Mouse (Mus musculus) limb, embryonic 10.5 days (tissue): ENCODE data around the gene Cd40lg. TPM values are rescaled to one million over a fixed set of nuclear protein-coding genes. Genes with fewer than 3 reads are reported as not detected.

Experiments
- DNase-seq: peaks from one replicate; pipeline ENCODE4 v3.0.0-alpha.2; 2017; ENCODE audit warnings: low spot score
- H3K27ac ChIP-seq: fragments of 300-500 bp; sonication (generic); 2 replicates; pipeline ENCODE4 v1.5.1; 2016; ENCODE audit warnings: mild to moderate bottlenecking
- H3K27me3 ChIP-seq: fragments of 300-500 bp; sonication (generic); 2 replicates; pipeline ENCODE4 v1.6.1; 2016; ENCODE audit warnings: low read depth, mild to moderate bottlenecking; ENCODE audit not compliant: poor library complexity, severe bottlenecking
- H3K36me3 ChIP-seq: fragments of 300-500 bp; sonication (generic); 2 replicates; pipeline ENCODE4 v1.6.1; 2016; ENCODE audit warnings: mild to moderate bottlenecking, moderate library complexity
- H3K4me1 ChIP-seq: fragments of 300-500 bp; sonication (generic); 2 replicates; pipeline ENCODE4 v1.6.1; 2016
- H3K4me3 ChIP-seq: fragments of 300-500 bp; sonication (generic); 2 replicates; pipeline ENCODE4 v1.5.1; 2016; ENCODE audit warnings: mild to moderate bottlenecking, moderate library complexity
- H3K9me3 ChIP-seq: fragments of 300-500 bp; sonication (generic); replicated peaks from 2 replicates; pipeline ENCODE4 v1.6.1; 2016; ENCODE audit warnings: mild to moderate bottlenecking
- WGBS: fragments of 180-500 bp; shearing (Covaris S2); methylation state at CpG from one replicate; pipeline ENCODE4 v1.1.7; 2016; 5-methylcytosine and 5-hydroxymethylcytosine counted together
- polyA plus RNA-seq: library from polyadenylated mRNA; unstranded; fragments of >200 nt; fragmentation: Nextera tagmentation; extraction: Ambion mirVana; gene quantifications from 2 replicates; pipeline ENCODE4 v1.2.1, GENCODE M21; 2016

The Cd40lg gene
- not detected in 2 replicates for polyA plus RNA-seq

DNA sequence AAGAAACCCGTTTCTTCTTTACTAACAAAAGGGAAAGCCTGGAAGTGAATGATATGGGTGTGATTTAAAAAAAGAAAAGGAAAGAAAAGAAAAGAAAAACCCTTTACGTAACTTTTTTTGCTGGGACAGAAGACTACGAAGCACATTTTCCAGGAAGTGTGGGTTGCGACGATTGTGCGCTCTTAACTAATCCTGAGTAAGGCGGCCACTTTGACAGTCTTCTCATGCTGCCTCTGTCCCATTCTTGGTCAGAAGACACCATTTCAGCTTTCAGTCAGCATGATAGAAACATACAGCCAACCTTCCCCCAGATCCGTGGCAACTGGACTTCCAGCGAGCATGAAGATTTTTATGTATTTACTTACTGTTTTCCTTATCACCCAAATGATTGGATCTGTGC is at the start of gene Cd40lg:
Gene Cd40lg, plus strand, starts transcription at position 268 of the 400 bp plus-strand sequence.
- DNase-seq = no peak
- Histone ChIP-seq H3K4me1 (no peaks in the 10 kb centered on the region), H3K27me3 (no peaks in the 10 kb centered on the region), H3K4me3 (no peak within 1 kb of the TSS), H3K9me3 (no peaks in the 10 kb centered on the region), H3K27ac (no peak within 1 kb of the TSS), H3K36me3 (no peaks in the 10 kb centered on the region)
- 92% methylated on average over 9 of the region's 9 CpGs for WGBS

DNA sequence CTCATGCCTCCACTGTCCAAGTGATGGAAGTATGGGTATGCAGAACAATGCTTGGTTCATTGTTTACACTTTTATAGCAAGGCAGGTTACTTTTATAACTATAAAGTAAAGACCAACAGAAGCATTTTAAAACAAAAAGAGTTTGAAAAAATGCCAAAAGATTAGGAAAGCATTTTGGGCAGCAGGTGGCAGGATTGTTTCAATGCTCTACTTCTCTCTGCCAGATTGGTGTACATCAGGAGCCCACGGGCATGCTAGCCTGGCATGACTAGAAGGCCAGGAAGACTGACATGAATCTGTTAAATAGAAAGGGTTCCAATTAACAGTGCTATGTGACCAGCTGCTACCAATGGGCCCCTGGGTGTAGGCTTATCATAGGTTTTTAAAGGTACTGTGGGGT is 45.4 kb upstream of the Cd40lg start:
- no peaks in the 10 kb centered on the region for H3K9me3 ChIP-seq
- H3K36me3 ChIP-seq = no peaks in the 10 kb centered on the region
- no peak for DNase-seq
- H3K4me1 ChIP-seq = no peaks in the 10 kb centered on the region
- H3K4me3 ChIP-seq = no peak overlapping the region
- H3K27me3 ChIP-seq = no peaks in the 10 kb centered on the region
- WGBS = 70% methylated on average over 1 of the region's 1 CpGs
- H3K27ac ChIP-seq = no peak overlapping the region

DNA sequence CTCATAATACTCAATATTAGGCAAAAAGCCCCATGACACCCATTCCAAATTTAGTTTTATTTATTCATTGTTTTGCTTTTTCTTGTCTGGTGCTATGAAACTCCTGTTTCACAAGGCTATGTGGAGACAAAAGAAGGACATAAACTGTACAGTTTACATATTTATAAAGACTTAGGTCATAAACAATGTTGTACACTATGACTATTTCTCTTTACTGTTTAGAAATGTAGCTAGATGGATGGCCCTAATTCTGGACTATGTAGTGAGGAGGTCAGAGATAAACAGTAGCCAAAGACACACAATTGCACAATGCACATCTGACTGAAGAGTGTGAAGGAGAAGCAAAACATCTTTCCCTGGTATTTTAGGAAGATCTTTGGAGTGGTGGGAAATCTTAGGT is 40.7 kb upstream of the Cd40lg start:
- no peaks in the 10 kb centered on the region for H3K36me3 ChIP-seq
- H3K4me3 ChIP-seq = no peak overlapping the region
- H3K4me1 ChIP-seq = no peaks in the 10 kb centered on the region
- DNase-seq = no peak
- H3K27ac ChIP-seq = no peak overlapping the region
- H3K9me3 ChIP-seq = no peaks in the 10 kb centered on the region
- H3K27me3 ChIP-seq = no peaks in the 10 kb centered on the region

DNA sequence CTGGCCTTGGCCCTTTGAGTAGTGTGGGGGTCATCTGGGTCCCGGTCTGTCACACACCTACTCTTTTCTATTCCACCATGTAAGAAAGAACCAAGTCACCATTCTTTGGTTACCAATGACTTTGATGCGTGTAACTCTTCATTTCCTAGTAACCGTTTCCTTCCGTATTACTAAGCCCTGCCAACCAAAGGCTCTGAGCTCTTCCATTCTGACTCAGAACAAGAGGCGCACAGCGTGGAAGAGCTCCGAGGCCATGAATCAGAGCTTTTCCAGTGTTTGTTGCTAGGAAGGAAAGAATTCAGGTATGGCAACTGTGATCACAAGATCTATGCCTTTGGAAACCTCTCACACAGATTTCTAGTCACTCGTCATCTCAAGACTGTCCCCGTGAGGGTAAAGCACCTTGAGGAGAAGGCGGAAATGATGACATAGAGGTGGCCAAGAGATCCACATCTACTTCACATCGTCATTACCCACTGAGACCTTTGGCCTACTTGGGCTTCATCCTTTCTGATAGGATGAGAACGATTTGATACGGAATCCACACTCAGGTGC is 34.6 kb upstream of the Cd40lg start:
- Histone ChIP-seq H3K36me3 (no peaks in the 10 kb centered on the region), H3K4me3 (no peak overlapping the region), H3K27ac (no peak overlapping the region), H3K9me3 (no peaks in the 10 kb centered on the region), H3K27me3 (no peaks in the 10 kb centered on the region), H3K4me1 (no peaks in the 10 kb centered on the region)
- 95% methylated on average over 13 of the region's 13 CpGs for WGBS
- no peak for DNase-seq

DNA sequence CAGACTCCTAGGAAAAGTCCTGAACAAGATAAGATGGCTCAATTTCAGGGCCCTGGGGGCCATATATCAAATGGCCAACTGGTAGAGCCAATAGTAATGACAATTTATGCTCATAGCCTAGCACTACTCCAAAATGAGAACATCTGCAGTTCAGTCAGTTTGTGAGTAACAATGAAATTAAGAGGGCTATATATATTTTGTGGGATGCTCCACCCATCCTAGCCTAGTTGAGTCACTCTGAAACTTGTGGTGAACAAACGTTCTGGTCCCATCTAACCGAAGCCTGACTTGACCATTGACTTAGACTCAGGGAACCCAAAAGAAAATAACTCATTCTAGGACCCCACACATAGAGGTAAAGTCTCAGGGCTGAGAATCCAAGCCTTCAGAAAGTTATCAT is 29.5 kb upstream of the Cd40lg start:
- Histone ChIP-seq H3K9me3 (no peaks in the 10 kb centered on the region), H3K4me1 (no peaks in the 10 kb centered on the region), H3K4me3 (no peak overlapping the region), H3K36me3 (no peaks in the 10 kb centered on the region), H3K27ac (no peak overlapping the region), H3K27me3 (no peaks in the 10 kb centered on the region)
- 81% methylated on average over 2 of the region's 2 CpGs for WGBS
- no peak for DNase-seq

DNA sequence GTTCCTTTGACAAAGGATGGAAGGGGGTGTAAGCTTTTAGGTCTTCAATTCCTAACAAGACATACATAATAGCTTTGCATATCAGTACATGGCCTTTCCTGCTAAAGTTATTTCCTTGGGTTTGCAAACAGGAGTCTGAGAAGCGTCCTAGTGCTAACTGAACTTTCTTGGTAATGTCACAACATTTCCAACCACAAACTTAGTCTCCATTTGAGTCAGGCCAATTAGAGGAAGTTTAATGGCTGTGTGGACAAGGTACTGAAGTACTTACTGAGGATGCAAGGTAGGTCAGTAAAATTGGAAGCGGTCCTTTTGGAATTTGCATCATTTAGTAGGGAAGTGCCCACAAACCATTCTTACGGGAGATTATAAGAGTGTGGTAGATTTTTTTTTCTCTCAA is 28.6 kb upstream of the Cd40lg start:
- H3K27ac ChIP-seq = no peak overlapping the region
- H3K9me3 ChIP-seq = no peaks in the 10 kb centered on the region
- no peaks in the 10 kb centered on the region for H3K36me3 ChIP-seq
- 90% methylated on average over 3 of the region's 3 CpGs for WGBS
- no peak overlapping the region for H3K4me3 ChIP-seq
- H3K27me3 ChIP-seq = no peaks in the 10 kb centered on the region
- DNase-seq = no peak
- no peaks in the 10 kb centered on the region for H3K4me1 ChIP-seq

DNA sequence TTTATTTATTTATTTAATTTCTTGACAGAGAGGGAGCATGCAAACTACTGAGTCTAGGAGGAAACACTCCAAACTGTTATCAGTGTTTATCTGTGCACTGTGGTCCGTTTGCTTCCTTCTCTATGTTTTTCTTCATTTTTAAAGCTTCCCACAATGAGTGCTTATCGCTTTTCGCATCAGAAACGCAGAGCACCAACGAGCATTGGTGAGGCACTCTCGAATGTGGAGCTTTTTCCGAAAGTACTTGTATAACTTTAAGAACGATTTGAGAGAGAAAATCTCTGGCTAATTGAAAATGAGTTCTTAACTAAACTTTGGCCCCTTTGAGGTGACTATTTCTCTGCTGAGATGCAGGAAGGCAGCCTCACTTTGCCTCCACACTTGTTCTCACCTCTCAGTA is 24.6 kb upstream of the Cd40lg start:
- H3K36me3 ChIP-seq = no peaks in the 10 kb centered on the region
- no peak overlapping the region for H3K27ac ChIP-seq
- no peak for DNase-seq
- H3K4me1 ChIP-seq = no peaks in the 10 kb centered on the region
- 85% methylated on average over 8 of the region's 8 CpGs for WGBS
- no peaks in the 10 kb centered on the region for H3K9me3 ChIP-seq
- H3K27me3 ChIP-seq = no peaks in the 10 kb centered on the region
- H3K4me3 ChIP-seq = no peak overlapping the region

DNA sequence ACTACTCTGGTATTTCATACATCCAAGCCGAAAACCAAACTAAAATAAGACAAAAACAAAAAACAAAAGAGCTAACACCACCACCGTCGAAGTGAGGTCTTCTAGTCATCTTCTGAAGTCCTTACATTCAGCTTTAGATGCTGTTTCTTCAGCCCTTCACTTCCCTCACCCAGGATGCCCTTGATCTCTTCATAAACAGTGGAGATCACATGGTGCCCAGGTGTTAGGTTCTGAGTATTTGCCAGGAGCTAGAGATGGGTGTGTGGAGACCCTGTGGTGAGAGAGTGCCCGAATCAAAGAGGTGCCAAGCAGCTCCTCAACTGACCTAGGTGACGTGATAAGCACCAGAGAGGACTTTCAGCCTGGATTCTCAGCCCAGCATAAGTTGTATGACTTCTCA is 22.6 kb upstream of the Cd40lg start:
- Histone ChIP-seq H3K4me1 (no peaks in the 10 kb centered on the region), H3K36me3 (no peaks in the 10 kb centered on the region), H3K27ac (no peak overlapping the region), H3K4me3 (no peak overlapping the region), H3K27me3 (no peaks in the 10 kb centered on the region), H3K9me3 (no peaks in the 10 kb centered on the region)
- no peak for DNase-seq
- WGBS = 82% methylated on average over 5 of the region's 5 CpGs

DNA sequence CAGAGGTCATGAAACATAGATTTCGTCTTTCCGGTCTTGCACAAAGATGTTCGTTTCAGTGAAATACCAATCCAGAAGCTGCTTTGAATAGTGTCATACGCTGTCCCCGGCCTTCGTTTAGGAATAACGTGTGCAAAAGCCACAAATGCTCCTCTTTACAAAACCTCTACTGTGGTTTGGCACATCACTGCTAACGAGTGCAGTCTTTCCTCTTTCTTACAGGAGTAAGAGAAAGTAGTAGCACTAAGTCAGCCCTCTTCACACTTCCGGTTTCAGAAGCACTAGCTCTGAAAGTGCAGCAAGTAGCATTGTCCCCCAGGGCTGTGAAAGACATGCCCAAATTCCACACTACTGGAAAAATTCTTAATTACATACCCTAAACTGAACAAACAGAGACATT is 15.6 kb upstream of the Cd40lg start:
- H3K4me1 ChIP-seq = no peaks in the 10 kb centered on the region
- no peak for DNase-seq
- WGBS = 84% methylated on average over 9 of the region's 9 CpGs
- H3K9me3 ChIP-seq = no peaks in the 10 kb centered on the region
- no peaks in the 10 kb centered on the region for H3K27me3 ChIP-seq
- H3K27ac ChIP-seq = no peak overlapping the region
- no peaks in the 10 kb centered on the region for H3K36me3 ChIP-seq
- no peak overlapping the region for H3K4me3 ChIP-seq

DNA sequence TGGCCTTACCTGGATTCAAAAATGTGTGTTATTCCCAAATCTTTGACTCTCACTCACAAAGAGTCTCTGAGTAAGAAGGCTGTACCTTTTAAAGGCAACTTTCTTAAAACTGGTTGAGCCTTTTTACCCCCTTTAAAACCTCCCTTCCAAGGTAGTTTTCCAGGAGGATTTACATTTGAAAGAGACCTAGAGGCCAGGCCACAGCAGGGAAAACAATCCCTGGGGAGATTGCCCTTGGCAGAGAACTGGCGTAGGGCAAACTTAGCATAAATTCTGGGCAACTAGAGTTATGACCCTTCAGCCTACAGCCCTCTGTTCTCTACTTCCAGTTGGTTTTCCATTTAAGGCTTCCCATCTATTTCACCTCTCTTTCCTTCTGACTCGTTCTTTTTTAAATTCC is 13.9 kb upstream of the Cd40lg start:
- no peaks in the 10 kb centered on the region for H3K9me3 ChIP-seq
- H3K36me3 ChIP-seq = no peaks in the 10 kb centered on the region
- 44% methylated on average over 2 of the region's 2 CpGs for WGBS
- H3K27me3 ChIP-seq = no peaks in the 10 kb centered on the region
- no peak overlapping the region for H3K27ac ChIP-seq
- H3K4me1 ChIP-seq = no peaks in the 10 kb centered on the region
- no peak overlapping the region for H3K4me3 ChIP-seq
- DNase-seq = no peak

DNA sequence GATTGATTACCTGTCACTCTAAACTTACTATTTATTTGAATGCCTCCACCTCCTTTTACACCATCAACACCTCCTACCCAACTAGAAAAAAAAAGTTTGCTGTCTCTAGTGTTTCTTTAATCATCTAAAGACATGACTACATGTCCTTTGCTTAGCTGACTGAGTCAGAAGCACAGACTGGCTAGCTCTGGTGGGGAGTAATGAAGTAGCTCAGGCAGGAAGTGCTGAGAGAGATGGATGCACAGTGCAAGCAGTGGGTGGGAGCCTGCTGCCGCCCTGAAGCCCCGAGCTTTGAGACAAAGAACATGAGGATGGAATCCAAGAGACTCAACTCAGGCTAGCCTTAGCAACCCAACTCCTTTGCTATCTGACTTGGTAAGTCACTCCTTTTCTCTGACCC is 11.5 kb upstream of the Cd40lg start:
- Histone ChIP-seq H3K27me3 (no peaks in the 10 kb centered on the region), H3K4me1 (no peaks in the 10 kb centered on the region), H3K9me3 (no peaks in the 10 kb centered on the region), H3K36me3 (no peaks in the 10 kb centered on the region), H3K4me3 (no peak overlapping the region), H3K27ac (no peak overlapping the region)
- 77% methylated on average over 2 of the region's 2 CpGs for WGBS
- DNase-seq = no peak

DNA sequence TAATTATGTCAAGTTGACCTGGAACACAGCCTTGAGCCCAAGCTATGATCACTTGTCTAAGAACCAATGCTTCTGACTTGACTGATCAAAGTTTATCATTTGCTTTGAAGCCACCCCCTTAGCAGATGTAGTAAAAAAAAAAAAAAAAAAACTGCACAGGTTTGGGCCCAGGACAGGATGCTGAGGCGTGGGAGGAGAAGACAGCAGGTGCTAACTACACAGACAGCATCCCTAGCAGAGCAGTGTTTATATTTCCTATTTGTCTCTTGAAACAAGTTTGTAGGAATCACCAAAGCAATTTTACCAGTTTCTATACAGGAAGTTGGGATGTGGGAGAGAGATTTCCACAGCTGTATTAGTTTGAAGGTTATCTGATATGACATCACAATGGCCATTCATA is 1.4 kb upstream of the Cd40lg start:
- Histone ChIP-seq H3K4me3 (no peak overlapping the region), H3K27me3 (no peaks in the 10 kb centered on the region), H3K36me3 (no peaks in the 10 kb centered on the region), H3K9me3 (no peaks in the 10 kb centered on the region), H3K27ac (no peak overlapping the region), H3K4me1 (no peaks in the 10 kb centered on the region)
- no peak for DNase-seq
- WGBS = 94% methylated on average over 1 of the region's 1 CpGs

DNA sequence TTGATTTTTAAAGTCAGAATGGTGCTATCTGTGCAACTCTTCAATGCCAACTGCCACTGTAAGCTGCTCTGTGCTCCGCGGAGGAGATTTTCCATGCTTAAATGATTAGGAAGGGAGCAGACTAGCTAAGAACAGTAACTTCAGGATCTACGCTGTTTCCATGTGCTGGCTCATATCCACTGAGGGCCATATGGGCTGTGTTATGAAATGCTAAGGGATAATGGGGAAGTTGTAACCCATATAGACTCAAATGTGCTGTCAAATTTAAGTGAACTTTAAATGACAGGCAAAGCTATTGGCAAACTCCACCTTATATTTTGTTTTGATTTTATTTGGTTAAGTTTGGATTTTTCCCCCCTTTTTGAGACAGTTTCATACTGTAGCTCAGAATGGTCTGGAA is 919 bp downstream of the Cd40lg start:
- H3K27me3 ChIP-seq = no peaks in the 10 kb centered on the region
- H3K9me3 ChIP-seq = no peaks in the 10 kb centered on the region
- H3K4me1 ChIP-seq = no peaks in the 10 kb centered on the region
- 85% methylated on average over 3 of the region's 3 CpGs for WGBS
- H3K36me3 ChIP-seq = no peaks in the 10 kb centered on the region
- no peak overlapping the region for H3K27ac ChIP-seq
- H3K4me3 ChIP-seq = no peak overlapping the region
- DNase-seq = no peak

DNA sequence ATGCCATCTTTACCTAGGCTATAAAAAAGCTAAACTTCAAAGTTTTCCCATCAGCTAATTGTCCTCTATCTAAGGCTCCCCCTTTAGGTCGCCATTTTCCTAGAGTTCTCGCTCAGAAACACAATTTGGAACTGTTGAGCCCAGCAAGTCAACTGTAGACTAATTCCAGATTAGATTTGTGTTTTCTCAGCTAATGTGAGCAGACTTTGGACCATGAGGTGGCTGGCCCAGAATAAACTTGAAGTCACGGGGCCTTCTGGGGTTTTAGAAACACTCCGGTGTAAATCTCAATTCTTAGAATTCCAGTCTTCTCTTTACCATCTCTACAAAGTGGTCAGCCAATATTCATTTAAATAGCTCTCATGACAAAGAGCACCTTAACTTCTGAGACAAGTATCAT is 3.6 kb downstream of the Cd40lg start:
- WGBS = 91% methylated on average over 4 of the region's 4 CpGs
- no peak overlapping the region for H3K4me3 ChIP-seq
- H3K27ac ChIP-seq = no peak overlapping the region
- H3K4me1 ChIP-seq = no peaks in the 10 kb centered on the region
- H3K9me3 ChIP-seq = no peaks in the 10 kb centered on the region
- H3K36me3 ChIP-seq = no peaks in the 10 kb centered on the region
- H3K27me3 ChIP-seq = no peaks in the 10 kb centered on the region
- DNase-seq = no peak
